Mouse (Mus musculus) layer of hippocampus, postnatal 25 days (tissue): Measurements from ENCODE around the gene Gpr83. TPM values are rescaled to one million over a fixed set of nuclear protein-coding genes. Genes with fewer than 3 reads are reported as not detected.
A peak's percentile ranks its signal among the peaks of the same experiment; 100 is the strongest.
"Not testable (repeated sequence)": the region's sequence is repeated elsewhere in the genome, so short reads cannot be mapped to it uniquely, and the experiment has no call there.

Source experiments
- DNase-seq, 2 experiments: peaks; one replicate each; pipeline ENCODE4 v3.0.0; 2022; ENCODE audit warnings: mixed read lengths in 2 of 2, low spot score in 1 of 2; ENCODE audit errors: extremely low spot score in 1 of 2
- total RNA-seq, 2 experiments: library from RNA; stranded (reverse); gene quantifications; 2 replicates each; pipeline ENCODE4 v1.2.3; 2021

The Gpr83 gene
- total RNA-seq, 2 experiments from 2014 or later: 13.8 to 13.9 TPM

DNA sequence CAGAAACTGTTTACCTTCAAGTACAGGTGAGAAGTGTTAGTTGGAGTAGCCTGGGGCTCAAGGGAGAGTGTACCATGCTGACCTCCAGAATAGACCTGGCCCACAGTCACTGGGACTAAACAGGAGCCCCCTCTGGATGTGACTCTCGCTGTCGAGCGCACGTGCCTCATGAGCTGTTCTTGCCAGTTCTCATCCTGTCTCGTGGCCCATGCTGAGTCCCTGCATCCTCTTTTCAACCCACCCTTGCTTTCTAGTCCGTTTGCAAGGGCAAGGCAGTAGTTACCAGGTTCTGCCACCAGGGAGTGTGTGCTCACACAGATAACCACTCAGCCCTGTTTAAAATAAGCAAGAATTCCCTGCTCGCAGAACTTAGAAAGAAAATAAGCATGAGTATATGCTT, 6.9 kb downstream of the Gpr83 start:
- peak; percentile 35 to 64 for DNase-seq

DNA sequence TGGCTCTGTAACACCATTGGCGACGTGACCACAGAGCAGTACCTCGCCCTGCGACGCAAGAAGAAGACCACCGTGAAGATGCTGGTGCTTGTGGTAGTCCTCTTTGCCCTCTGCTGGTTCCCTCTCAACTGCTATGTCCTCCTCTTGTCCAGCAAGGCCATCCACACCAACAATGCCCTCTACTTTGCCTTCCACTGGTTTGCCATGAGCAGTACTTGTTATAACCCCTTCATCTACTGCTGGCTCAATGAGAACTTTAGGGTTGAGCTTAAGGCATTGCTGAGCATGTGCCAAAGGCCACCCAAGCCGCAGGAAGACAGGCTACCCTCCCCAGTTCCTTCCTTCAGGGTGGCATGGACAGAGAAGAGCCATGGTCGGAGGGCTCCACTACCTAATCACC, 8.3 kb downstream of the Gpr83 start:
- no peak for DNase-seq

DNA sequence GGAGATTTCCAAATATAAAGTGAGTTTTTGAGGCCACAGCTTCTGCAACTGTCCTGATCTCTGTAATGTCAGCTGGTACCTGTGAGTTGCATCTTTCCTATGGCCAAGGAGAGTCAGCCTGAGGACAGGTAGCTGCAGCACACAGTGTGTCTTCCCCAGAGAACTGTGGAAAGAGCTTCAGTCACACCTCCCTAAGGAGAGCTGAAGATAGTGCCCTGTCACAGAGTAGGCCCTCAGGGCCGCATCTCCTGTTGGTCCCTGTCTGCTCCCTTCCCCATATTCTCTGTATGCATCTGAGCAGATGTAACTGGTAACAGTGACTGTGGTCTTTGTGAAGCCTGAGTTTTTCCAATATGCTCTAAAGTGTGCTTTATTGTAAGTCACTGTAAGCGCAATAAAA, 10.4 kb downstream of the Gpr83 start:
- DNase-seq: no peak

DNA sequence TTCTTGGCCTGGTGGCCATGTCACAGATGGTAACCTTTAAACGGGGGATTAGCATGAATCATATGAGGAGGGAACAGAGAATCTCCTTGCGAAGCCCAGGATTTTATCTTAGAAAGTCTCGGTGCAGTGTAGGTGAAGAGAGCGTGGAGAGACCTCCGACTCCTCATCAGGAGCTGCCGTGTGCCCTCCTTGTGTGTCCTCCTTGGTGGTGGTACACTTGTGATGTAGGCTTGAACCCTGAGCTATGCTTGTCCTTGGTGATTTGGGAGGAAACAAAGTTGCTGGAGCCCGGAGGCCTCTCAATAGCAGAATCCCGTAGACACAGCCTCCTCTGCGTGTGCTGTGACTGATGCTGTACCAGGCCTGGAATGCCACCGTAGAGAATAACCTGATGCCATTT, 10.8 kb downstream of the Gpr83 start:
- no peak for DNase-seq

DNA sequence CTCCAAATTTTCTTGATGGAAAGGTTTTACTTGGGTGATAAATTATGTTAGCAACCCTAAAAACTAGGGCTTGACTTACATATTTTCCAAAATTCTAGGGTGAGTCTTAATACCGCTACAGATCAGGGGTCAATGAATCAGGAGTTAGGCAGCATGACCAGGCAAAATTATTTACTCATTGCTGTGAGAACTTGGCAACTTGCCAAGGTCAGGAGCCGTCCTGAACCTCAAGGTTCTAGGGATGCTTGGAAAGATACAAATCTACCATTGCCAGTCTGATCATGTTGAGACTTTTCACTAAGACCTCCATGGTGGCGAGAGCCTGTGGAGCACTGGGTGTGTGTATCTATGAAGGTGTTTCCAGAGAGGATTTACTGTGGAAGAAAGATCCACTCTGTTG, 11.5 kb downstream of the Gpr83 start:
- no peak for DNase-seq

DNA sequence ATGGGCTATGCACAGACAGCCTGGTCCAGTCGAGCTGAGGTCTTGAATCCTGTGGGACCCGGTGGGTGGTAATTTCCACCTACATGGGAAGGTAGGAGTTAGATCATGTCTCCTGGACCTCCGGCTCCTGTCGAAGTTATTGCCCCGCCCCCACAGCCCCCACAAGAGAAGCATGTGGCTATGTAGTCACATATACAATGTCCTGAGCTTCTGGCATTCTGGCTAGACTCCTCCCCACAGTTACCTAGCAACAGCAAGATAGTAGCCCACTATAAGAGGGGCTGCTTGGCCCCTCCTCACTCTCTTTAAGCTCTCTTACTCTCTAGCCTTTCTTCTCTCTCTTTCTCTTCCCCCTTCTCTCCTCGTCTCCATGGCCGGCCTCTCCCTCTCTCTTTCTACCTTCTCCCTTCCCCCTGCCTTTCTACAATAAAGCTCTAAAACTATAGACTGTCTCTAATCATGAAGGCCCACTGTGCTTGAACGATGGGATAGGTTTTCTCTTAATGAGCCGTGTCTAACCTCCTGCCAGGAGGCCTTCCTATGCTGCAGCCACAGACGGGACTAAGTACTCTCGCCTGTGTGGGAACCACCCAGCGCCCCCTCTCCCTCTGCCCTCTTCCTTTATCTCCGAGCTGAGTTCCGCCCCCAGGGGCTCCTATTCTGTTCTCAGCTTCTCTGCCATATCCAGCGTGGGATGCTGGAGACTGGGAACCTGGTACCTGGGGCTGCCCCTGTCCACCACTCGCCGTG, 12.3 kb downstream of the Gpr83 start:
- no peak for DNase-seq

DNA sequence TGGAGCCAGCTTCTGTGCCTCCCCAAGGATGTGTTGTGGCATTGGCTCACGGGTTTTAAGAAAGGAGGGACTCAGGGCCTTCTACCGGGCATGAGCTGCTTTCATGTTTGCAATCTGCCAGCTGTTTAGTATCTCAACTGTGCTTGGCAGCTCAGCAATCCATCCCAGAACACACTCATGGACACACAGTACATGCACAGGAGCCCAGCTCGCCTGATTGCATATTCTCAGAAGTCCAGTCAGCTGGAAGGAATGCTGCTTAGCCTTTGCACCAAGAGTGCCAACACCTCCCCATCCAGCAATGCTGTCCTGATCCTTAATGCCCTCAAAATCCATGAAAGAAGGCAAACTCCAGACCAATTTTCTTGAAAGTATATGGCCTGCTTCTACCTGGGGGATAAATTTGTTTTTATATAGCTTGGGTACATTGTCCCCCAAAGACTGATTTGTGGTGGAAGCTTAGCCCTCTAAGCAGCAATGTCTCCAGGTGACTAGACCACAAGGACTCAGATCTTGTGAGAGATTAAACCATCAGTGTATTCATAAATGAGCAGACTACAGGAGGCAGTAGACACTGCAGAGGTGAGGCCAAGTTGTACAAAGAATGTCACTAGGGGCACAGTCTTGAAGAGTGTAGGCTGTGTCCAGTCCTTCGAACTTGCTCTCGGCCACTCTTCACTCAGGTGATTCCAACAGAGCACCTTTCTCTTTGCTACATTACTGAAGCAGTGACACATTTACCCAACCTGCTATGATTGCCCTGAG, 15.9 kb downstream of the Gpr83 start:
- DNase-seq: no peak

DNA sequence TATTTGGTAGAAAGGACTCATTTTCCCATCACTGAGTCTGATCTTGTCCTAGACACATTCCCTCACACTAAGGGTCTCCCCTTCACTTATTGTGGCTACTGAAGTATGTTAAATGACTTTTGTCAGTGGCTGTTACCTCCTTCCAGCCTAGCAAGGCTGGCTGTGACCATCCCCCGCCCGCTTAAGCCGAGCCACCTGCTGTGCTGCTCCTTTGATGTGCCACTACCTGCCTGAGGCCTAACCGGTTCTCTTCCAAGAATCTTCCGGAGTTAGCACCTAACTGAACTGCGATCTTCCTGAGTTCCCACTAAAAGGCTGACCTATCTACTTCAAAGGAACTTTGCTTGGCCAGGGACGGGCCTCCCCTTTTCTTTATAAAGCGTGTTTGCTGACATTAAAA, 16.6 kb downstream of the Gpr83 start:
- DNase-seq: not testable (repeated sequence)

DNA sequence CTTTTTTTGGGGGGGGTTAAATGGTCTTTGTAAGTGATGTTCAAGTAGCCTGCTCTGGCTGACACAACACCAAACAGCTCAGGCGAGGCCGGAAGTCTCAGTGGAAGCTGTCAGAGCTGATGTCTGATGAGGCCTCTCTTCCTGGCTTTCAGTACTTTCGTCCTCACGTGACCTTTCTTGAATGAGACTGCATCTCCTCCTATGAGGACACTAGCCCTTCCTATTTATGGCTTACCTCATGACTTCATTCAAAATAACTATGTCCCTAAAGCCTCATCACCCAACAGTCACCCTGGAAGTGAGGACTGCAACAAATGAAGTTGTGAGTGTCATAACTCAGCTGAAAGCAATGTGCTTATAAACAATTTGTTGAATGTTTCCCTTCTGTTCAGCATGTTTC, 24.6 kb downstream of the Gpr83 start:
- DNase-seq: no peak

DNA sequence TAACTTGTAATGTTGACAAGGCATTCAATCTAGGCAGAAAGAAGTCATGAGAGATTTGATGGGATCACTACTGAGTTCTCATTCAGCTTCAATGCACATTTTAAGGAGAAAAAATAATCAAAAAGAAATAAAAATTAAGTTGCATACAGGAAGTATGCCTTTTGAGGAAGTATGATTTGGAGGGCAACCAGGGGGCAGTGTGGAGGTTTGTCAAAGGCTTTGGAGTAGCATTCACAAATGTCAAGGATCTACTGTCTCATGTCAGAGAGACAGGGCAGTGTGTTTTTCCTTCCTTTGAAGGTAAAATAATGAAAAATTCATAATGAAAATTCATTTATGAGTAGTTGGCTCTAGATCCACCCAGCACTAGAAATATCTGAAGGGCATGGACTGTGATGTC, 25.1 kb downstream of the Gpr83 start:
- DNase-seq: no peak

DNA sequence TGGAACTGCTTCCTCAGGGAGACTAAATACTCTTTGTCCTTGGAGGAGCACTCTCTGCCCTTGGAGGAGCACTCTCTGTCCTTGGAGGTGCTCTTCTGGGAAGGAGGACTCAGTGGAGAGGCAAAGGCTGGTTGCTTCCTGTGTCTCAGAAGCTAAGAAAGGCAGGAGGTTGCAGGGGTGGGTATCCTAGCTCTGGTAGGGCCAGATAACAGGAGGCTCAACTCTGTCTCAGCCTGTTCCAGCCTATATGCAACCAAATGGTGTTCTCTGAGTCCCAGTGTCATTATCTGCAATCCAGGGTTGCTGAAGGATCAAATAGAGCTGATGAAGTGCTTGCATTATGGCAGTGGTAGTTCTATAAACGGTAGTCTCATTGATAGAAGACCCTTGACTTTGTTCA, 25.9 kb downstream of the Gpr83 start:
- DNase-seq: no peak

DNA sequence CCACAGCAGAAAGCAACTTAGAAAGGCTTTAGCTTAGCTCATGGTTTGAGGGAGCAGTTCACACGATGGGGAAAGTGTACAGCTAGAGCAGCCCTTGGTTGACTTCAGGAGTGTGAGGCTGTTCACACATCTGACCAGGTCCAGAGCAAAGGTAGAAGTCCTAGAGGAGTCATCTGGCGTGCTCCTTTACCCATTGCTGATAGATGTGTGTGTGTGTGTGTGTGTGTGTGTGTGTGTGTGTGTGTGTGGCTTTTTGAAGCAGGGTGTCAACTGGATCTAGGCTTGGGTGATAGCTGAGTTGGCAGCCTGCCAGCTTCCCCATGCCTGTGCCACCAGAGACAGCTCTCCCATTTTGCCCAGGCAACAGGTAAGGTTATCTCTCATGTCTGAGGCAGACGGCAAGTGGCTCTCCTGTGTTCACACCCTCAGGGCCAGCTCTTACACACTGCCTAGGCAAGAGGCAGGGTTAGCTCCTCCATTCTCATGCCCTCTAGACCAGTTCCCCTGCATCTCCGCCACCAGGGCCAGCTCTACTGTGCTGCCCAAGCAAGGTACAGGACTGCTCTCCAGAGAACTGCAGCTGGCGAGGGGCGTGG, 27.9 kb downstream of the Gpr83 start:
- no peak for DNase-seq

DNA sequence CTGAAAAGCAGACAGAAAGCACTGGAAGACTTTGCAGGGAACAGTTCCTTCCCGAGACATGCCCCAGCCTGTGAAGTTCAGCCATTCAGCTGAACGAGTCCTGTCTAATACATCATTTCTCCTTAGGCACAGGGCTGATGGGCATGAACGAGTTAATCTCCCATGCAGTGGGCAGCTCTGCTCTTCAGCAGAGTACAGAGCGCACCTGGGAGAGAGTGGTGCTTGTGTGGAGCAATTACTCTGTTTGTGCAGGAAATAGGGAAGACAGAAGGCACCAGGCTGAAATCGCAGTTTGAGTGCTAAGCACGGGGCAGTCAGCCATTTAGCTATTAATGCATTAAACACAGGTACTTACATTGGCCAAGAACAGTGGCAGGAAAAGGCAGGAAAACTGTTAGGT, 28.7 kb downstream of the Gpr83 start:
- DNase-seq: no peak

DNA sequence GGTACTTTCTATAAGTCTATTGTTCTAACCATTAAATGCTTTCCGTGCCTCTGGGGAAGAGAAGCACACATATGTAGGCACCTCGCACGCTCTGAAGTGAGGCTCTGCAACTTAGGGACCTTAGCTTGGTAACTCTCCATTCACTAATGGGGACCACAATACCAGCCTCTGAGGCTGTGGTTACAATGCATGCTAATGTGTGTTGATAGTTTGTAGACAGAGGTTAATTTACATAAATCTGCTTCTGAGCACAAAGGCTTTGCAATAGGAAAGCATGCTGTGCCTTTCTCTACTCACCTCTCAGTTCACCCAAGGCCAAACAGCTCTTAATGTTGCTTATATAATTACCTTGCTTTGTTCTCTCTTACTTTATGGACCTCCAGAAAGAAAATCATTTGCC, 30.7 kb downstream of the Gpr83 start:
- DNase-seq: no peak

DNA sequence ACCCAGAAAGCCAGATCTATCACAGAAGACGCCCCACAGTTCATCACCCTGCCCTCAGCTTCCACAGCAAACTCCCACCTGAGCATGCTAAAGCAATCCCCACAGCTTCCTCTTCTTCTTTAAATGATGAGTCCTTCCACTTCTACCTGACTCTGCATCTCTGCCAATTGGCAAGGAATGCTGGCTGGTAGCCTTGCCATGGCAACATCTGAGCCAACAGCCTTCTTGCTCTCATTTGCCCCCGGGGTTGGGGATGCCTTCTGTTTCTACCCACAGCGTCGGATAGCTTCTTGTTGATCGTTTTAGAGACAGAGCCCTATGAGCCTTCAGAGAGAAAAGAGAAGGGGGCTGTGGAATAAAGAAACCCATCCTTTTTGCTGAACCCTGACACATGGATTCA, 31.9 kb downstream of the Gpr83 start:
- no peak for DNase-seq

DNA sequence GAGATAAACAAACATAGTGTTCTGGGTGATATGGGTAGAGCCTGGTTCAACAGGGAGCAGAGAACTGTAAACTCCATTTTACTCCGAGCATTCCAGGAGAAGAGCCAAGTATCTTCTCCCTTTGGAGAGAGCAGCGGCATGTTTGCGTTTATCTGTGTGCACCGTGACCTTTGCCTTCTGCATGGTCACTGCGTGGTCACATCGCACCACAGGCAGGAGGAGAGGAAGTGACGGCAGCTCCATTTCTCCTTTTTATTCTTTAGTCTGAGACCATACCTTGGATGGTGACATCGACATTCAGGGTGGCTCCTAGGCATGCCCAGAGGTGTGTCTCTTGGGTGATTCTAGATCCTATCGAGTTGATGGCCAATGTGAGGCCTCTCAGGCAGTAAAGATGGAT, 33.4 kb downstream of the Gpr83 start:
- no peak for DNase-seq

DNA sequence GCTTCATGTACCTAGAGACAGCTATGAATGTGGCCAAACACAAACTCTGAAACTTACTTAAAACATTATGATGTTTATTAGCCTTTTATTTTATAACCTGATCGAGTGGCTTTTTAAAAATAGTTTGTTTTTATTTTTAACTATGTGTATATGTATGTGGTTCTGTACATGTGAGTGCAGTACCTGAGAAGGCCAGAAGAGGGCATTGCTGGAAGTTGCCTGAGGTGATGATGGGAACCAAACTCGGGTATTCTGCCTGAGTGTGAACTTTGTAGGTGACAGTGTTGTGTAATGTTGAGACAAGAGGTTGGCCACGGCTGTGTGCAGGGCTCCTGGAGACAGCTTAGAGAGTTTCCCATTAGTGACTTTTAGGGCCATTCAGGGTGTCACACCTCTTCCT, 34.6 kb downstream of the Gpr83 start:
- DNase-seq: no peak

DNA sequence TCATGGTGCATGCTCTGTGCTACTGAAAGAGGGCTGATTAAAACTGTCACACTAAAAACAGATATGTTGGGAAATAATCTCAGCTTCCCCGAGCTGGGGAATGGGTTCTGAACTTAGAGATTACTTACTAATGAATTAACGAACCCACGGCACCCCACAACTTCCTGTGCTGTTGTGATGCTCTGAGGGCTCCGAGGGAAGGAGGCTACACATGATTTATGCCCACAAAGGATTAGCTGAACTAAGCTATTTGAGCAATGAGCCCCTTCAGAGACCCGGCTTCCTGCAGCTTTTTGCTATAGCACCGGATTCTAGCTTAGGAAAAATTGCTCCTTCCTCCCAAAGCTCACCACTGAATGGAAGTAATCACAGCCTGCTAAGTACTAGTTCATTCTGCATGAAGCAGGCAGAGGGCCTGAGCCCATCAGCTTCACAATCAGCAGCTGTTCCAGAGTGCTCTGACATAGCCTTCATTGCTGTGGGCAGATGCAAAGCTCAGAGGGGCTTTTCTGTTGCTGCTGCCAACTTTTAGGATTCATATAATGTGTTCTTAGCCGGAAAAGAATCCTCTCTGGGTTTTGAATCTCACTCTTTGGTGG, 35.3 kb downstream of the Gpr83 start:
- DNase-seq: no peak

DNA sequence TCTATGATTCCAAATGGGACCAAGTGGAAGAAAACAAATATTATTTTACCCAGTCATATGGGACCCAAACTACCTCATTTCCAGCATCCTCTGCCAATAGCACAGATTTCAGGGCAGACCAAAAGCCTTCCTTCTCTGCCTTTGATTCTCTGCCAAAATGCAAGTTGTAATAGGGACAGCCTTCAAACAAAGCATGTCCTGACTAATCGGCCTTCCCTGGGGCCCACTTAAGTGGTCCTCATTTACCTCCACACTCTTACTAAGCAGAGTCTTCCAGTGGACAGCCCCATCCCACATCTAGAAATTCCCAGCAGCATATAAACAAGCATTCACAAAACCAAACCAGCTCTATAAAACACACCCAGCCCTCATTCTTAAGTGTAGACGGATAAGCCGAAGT, 37.1 kb downstream of the Gpr83 start:
- no peak for DNase-seq

DNA sequence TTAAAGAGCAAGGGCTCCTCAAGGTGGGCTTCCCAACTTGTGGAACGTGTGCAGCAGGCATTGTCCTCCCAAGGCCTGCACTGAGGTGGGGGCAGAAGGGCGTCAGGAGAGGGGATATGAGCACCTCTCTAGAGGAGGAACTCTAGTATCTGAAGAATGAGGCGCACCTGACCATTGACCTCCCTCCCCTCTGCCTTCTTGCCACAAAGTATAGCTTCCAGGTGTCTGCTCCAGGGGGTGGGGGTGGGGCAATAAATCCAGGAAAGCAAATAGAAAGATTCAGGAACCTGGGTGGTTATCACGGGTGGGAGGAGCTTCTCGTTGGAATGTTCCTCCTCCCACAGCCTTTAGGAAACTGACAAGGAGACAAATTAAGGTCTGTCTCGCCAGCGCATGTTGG, 41.7 kb downstream of the Gpr83 start:
- DNase-seq: no peak

DNA sequence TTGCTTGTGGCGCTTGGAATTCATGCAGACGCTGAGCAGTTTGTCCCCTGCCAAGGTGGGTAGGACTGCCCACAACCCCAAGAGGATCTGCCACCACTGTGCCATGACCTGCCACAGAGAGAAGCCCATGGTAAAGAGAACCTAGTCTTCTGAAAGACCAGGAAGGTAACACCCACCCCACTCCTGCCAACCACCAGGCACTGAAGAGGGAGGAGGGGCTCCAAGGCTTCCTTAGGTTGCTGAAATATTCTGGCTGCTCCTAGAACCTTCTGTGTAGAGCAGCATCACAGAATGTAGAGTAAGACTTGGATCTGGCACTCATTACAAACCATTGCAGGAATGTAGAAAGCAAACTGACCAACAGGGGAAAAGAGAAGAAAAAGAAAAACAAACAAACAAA, 42.4 kb downstream of the Gpr83 start:
- no peak for DNase-seq
